Mouse (Mus musculus): ENCODE data around the gene Kmt2e. TPM values are rescaled to one million over a fixed set of nuclear protein-coding genes. Genes with fewer than 3 reads are reported as not detected.

Kmt2e gene
- polyA plus RNA-seq, 1 experiment from 2014 or later: 59.5 TPM

- Histone ChIP-seq H3K36me3 (ENCODE audit: control insufficient read depth, insufficient read depth, low read length) (peaks cover 53% of the 10 kb centered on the region), H3K4me2 (no peak overlapping the region), H3K27me3 (replicated peaks; ENCODE audit: control insufficient read depth, insufficient read depth, low read length) (no peaks in the 10 kb centered on the region), H3K27ac (ENCODE audit: low read depth, low read length) (no peak overlapping the region), H3K9ac (ENCODE audit: low read depth, low read length) (no peak overlapping the region), H3K9me3 (ENCODE audit: control insufficient read depth, low read length) (no peaks in the 10 kb centered on the region), H3K4me3 (ENCODE audit: low read depth, low read length) (no peak overlapping the region), H3K4me1 (replicated peaks; ENCODE audit: control insufficient read depth, insufficient read depth, low read length) (no peaks in the 10 kb centered on the region)
- DNase-seq (ENCODE audit: low spot score): no peak
- WGBS: 90% methylated on average over 5 of the region's 5 CpGs
- ATAC-seq (replicated peaks; ENCODE audit: low FRiP score): no peak
Observed at GRCm38 (mm10) chr5:23496933-23497332, 62.7 kb downstream of the Kmt2e start.

- ATAC-seq (replicated peaks; ENCODE audit: low FRiP score) (no peak), DNase-seq (ENCODE audit: low spot score) (no peak)
- Histone ChIP-seq H3K9me3 (ENCODE audit: control insufficient read depth, low read length) (no peaks in the 10 kb centered on the region), H3K4me3 (ENCODE audit: low read depth, low read length) (no peak overlapping the region), H3K4me1 (replicated peaks; ENCODE audit: control insufficient read depth, insufficient read depth, low read length) (no peaks in the 10 kb centered on the region), H3K9ac (ENCODE audit: low read depth, low read length) (no peak overlapping the region), H3K36me3 (ENCODE audit: control insufficient read depth, insufficient read depth, low read length) (peaks cover 55% of the 10 kb centered on the region), H3K4me2 (no peak overlapping the region), H3K27me3 (replicated peaks; ENCODE audit: control insufficient read depth, insufficient read depth, low read length) (no peaks in the 10 kb centered on the region), H3K27ac (ENCODE audit: low read depth, low read length) (no peak overlapping the region)
- WGBS: 95% methylated on average over 10 of the region's 10 CpGs
Observed at GRCm38 (mm10) chr5:23497920-23498319, 63.7 kb downstream of the Kmt2e start.

DNA sequence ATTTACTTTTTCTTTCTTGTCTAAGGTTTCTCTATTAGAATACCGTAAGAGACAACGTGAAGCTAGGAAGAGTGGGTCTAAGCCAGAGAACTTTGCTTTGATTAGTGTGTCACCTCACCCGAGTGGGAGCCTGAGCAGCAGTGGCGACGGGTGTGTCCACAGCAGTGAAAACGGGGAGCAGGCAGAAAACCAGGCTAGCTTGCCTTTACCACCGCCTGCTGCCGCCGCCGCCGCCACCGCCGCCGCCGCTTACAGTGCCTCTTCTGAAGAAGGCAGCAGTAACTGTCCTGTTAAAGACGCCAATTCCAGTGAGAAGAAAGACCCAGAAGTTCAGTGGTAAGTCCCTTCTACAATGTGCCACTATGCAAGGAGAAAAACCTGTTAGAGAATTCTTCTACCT lies 65.0 kb downstream of the Kmt2e start:
- DNase-seq (ENCODE audit: low spot score): no peak
- Histone ChIP-seq H3K9ac (ENCODE audit: low read depth, low read length) (no peak overlapping the region), H3K27me3 (replicated peaks; ENCODE audit: control insufficient read depth, insufficient read depth, low read length) (no peaks in the 10 kb centered on the region), H3K36me3 (ENCODE audit: control insufficient read depth, insufficient read depth, low read length) (peaks cover 50% of the 10 kb centered on the region), H3K9me3 (ENCODE audit: control insufficient read depth, low read length) (no peaks in the 10 kb centered on the region), H3K4me3 (ENCODE audit: low read depth, low read length) (no peak overlapping the region), H3K27ac (ENCODE audit: low read depth, low read length) (no peak overlapping the region), H3K4me1 (replicated peaks; ENCODE audit: control insufficient read depth, insufficient read depth, low read length) (no peaks in the 10 kb centered on the region), H3K4me2 (no peak overlapping the region)
- no peak for ATAC-seq (replicated peaks; ENCODE audit: low FRiP score)
- WGBS: 94% methylated on average over 16 of the region's 16 CpGs

DNA sequence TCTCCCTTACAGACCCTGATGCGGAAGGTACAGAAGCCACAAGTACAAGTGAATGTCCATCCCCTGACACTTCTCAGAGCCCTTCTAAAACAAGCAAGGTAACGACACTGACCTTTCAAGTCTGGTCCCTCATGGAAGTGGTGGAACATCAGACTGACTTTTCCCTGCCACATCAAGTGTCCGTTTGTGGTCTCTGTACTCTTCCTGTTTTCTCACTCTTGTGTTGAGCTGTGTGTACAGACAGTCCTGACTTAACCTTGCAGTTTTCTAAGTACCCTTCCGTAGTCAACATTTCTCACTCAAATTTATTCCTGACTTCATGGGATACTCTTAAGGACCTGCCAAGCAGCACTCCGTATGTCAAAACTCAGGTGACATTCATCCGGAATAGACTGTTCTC lies 66.5 kb downstream of the Kmt2e start:
- Histone ChIP-seq H3K4me2 (no peak overlapping the region), H3K4me1 (replicated peaks; ENCODE audit: control insufficient read depth, insufficient read depth, low read length) (no peaks in the 10 kb centered on the region), H3K36me3 (ENCODE audit: control insufficient read depth, insufficient read depth, low read length) (peaks cover 50% of the 10 kb centered on the region), H3K27ac (ENCODE audit: low read depth, low read length) (no peak overlapping the region), H3K4me3 (ENCODE audit: low read depth, low read length) (no peak overlapping the region), H3K9me3 (ENCODE audit: control insufficient read depth, low read length) (no peaks in the 10 kb centered on the region), H3K27me3 (replicated peaks; ENCODE audit: control insufficient read depth, insufficient read depth, low read length) (no peaks in the 10 kb centered on the region), H3K9ac (ENCODE audit: low read depth, low read length) (no peak overlapping the region)
- DNase-seq (ENCODE audit: low spot score) (no peak), ATAC-seq (replicated peaks; ENCODE audit: low FRiP score) (no peak)
- WGBS: 88% methylated on average over 6 of the region's 6 CpGs

GRCm38 (mm10) chr5:23501582-23502316 lies 67.5 kb downstream of the Kmt2e start:
- no peaks in the 10 kb centered on the region for H3K9me3 ChIP-seq (ENCODE audit: control insufficient read depth, low read length)
- no peak overlapping the region for H3K27ac ChIP-seq (ENCODE audit: low read depth, low read length)
- H3K27me3 ChIP-seq (replicated peaks; ENCODE audit: control insufficient read depth, insufficient read depth, low read length): no peaks in the 10 kb centered on the region
- WGBS: 85% methylated on average over 13 of the region's 13 CpGs
- H3K4me1 ChIP-seq (replicated peaks; ENCODE audit: control insufficient read depth, insufficient read depth, low read length): no peaks in the 10 kb centered on the region
- no peak overlapping the region for H3K4me3 ChIP-seq (ENCODE audit: low read depth, low read length)
- H3K9ac ChIP-seq (ENCODE audit: low read depth, low read length): no peak overlapping the region
- ATAC-seq (replicated peaks; ENCODE audit: low FRiP score) (0 out of 2 replicates have a peak, but pooled peaks have one; percentile 22), DNase-seq (ENCODE audit: low spot score) (no peak)
- no peak overlapping the region for H3K4me2 ChIP-seq
- peaks cover 46% of the 10 kb centered on the region for H3K36me3 ChIP-seq (ENCODE audit: control insufficient read depth, insufficient read depth, low read length)

DNA sequence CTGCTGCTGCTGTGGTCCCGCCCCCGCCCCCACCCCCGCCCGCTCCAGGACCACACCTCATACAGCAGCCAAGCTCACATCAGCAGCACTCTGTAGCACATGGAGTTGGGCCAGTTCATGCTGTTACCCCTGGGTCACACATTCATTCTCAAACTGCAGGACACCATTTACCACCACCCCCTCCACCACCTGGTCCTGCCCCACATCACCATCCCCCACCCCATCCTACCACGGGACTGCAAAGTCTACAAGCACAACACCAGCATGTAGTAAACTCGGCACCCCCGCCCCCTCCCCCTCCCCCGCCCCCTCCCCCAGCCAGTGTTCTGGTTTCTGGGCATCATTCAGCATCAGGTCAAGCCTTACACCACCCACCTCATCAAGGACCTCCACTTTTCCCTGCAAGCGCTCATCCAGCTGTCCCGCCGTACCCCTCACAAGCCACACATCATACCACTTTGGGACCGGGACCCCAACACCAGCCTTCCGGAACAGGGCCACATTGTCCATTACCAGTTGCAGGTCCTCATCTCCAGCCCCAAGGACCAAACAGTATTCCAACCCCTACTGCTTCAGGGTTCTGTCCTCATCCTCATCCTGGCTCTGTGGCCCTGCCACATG lies 68.2 kb downstream of the Kmt2e start:
- Histone ChIP-seq H3K9me3 (ENCODE audit: control insufficient read depth, low read length) (no peaks in the 10 kb centered on the region), H3K27me3 (replicated peaks; ENCODE audit: control insufficient read depth, insufficient read depth, low read length) (no peaks in the 10 kb centered on the region), H3K9ac (ENCODE audit: low read depth, low read length) (no peak overlapping the region), H3K27ac (ENCODE audit: low read depth, low read length) (no peak overlapping the region), H3K4me2 (no peak overlapping the region), H3K4me3 (ENCODE audit: low read depth, low read length) (no peak overlapping the region), H3K4me1 (replicated peaks; ENCODE audit: control insufficient read depth, insufficient read depth, low read length) (no peaks in the 10 kb centered on the region), H3K36me3 (ENCODE audit: control insufficient read depth, insufficient read depth, low read length) (peaks cover 43% of the 10 kb centered on the region)
- WGBS: 85% methylated on average over 13 of the region's 13 CpGs
- DNase-seq (ENCODE audit: low spot score): no peak
- peak; percentile 47; the same call in 1 of the 2 replicates for ATAC-seq (replicated peaks; ENCODE audit: low FRiP score)

- Histone ChIP-seq H3K36me3 (ENCODE audit: control insufficient read depth, insufficient read depth, low read length) (peaks cover 25% of the 10 kb centered on the region), H3K4me1 (replicated peaks; ENCODE audit: control insufficient read depth, insufficient read depth, low read length) (no peaks in the 10 kb centered on the region), H3K27ac (ENCODE audit: low read depth, low read length) (no peak overlapping the region), H3K9me3 (ENCODE audit: control insufficient read depth, low read length) (no peaks in the 10 kb centered on the region), H3K4me2 (no peak overlapping the region), H3K9ac (ENCODE audit: low read depth, low read length) (no peak overlapping the region), H3K4me3 (ENCODE audit: low read depth, low read length) (no peak overlapping the region), H3K27me3 (replicated peaks; ENCODE audit: control insufficient read depth, insufficient read depth, low read length) (no peaks in the 10 kb centered on the region)
- WGBS: 84% methylated on average over 3 of the region's 3 CpGs
- ATAC-seq (replicated peaks; ENCODE audit: low FRiP score) (no peak), DNase-seq (ENCODE audit: low spot score) (no peak)
Observed at GRCm38 (mm10) chr5:23505578-23505977, 71.3 kb downstream of the Kmt2e start.

GRCm38 (mm10) chr5:23507210-23507609 lies 73.0 kb downstream of the Kmt2e start:
- WGBS: 87% methylated on average over 4 of the region's 4 CpGs
- Histone ChIP-seq H3K9ac (ENCODE audit: low read depth, low read length) (no peak overlapping the region), H3K27ac (ENCODE audit: low read depth, low read length) (no peak overlapping the region), H3K4me2 (no peak overlapping the region), H3K27me3 (replicated peaks; ENCODE audit: control insufficient read depth, insufficient read depth, low read length) (no peaks in the 10 kb centered on the region), H3K4me1 (replicated peaks; ENCODE audit: control insufficient read depth, insufficient read depth, low read length) (no peaks in the 10 kb centered on the region), H3K4me3 (ENCODE audit: low read depth, low read length) (no peak overlapping the region), H3K36me3 (ENCODE audit: control insufficient read depth, insufficient read depth, low read length) (peaks cover 12% of the 10 kb centered on the region), H3K9me3 (ENCODE audit: control insufficient read depth, low read length) (no peaks in the 10 kb centered on the region)
- ATAC-seq (replicated peaks; ENCODE audit: low FRiP score) (no peak), DNase-seq (ENCODE audit: low spot score) (no peak)

DNA sequence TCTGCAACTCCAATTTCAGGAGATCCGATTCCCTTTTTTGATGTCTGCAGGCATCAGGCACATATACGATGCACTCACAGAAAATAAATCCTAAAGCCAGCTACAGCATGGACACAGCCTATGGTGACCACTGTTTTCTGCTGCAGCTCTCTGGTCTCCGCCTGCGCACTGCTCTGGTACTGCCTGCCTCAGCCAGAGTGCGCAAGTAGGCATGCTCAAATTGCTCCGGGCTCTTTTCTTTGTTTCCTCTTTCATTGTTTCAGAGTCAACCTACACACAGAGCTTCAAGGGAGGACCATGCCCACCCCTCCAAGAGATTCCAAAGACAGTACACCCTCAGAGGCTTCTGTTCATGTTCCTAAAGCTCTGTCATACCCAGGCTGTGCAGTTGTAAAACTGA lies 74.4 kb downstream of the Kmt2e start:
- Histone ChIP-seq H3K27me3 (replicated peaks; ENCODE audit: control insufficient read depth, insufficient read depth, low read length) (no peaks in the 10 kb centered on the region), H3K9me3 (ENCODE audit: control insufficient read depth, low read length) (no peaks in the 10 kb centered on the region), H3K9ac (ENCODE audit: low read depth, low read length) (no peak overlapping the region), H3K4me1 (replicated peaks; ENCODE audit: control insufficient read depth, insufficient read depth, low read length) (no peaks in the 10 kb centered on the region), H3K36me3 (ENCODE audit: control insufficient read depth, insufficient read depth, low read length) (peaks cover 5% of the 10 kb centered on the region), H3K4me2 (no peak overlapping the region), H3K4me3 (ENCODE audit: low read depth, low read length) (no peak overlapping the region), H3K27ac (ENCODE audit: low read depth, low read length) (no peak overlapping the region)
- 94% methylated on average over 6 of the region's 6 CpGs for whole genome bisulfite sequencing
- ATAC-seq (replicated peaks; ENCODE audit: low FRiP score) (no peak), DNase-seq (ENCODE audit: low spot score) (no peak)

All from liver, embryonic 11.5 days (tissue).